Mouse (Mus musculus): Measurements from ENCODE around the gene Zfp683. TPM values are rescaled to one million over a fixed set of nuclear protein-coding genes. Genes with fewer than 3 reads are reported as not detected.

Gene Zfp683
- polyA plus RNA-seq, 1 experiment = 0.11 TPM

DNA sequence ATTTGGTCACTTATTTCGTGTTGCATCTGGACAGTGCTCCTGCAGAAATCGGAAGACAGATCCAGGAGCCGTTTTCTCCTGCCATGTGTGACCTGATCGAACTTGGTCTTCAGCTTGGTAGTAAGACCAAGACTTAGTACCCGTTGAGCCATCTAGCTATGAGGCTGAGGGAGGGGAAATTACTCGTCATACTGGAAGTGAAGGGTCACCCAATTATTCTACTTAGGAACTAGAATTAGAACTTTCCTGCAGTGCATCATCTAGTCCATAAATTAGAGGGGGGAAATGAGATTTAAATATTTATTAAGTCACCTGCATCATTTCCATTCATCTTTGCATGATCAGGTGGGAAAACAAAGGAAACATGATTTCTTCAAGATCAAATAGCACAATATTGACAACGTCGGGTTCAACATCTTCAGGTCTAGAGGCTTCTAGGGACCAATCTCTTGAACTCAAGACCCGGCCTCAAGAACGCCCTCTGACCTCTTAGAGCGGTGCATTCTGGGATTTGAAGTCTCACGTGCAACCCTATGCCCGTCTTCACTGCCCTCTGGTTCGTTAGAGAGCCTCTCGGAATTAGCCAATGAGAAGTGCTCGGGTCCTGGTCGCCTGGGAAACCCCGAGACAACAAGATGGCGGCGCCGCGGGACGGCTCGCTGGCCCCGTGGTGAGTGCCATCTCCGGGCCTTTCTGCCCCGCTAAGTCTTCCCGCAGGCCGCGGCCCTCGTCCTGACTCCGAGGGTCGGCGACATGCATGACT lies 48.5 kb downstream of the Zfp683 start, which contains the start of gene Ubxn11:
TSS of gene Ubxn11 (plus strand) at position 592 of the 763 bp plus-strand sequence.
- H3K27me3 ChIP-seq (ENCODE audit: control insufficient read depth, insufficient read depth, low read length) = no peaks in the 10 kb centered on the region
- peak within 1 kb of the TSS; percentile 82 for H3K27ac ChIP-seq (ENCODE audit: control insufficient read depth, insufficient read depth, low read depth, low read length)
- no peaks in the 10 kb centered on the region; the same call in 1 of the 2 replicates for H3K4me1 ChIP-seq (ENCODE audit: control insufficient read depth, insufficient read depth, low read length)
- H3K4me3 ChIP-seq (ENCODE audit: control insufficient read depth, low read depth, low read length) = peak within 1 kb of the TSS; percentile 93
- no peaks in the 10 kb centered on the region for H3K36me3 ChIP-seq (ENCODE audit: control insufficient read depth, insufficient read depth, low read length)
- TF ChIP-seq POLR2A (IDR thresholded peaks at IDR 0.05; ENCODE audit: control insufficient read depth, low read depth, low read length) (peak; percentile 94), CTCF (IDR thresholded peaks at IDR 0.05; ENCODE audit: control insufficient read depth, insufficient read depth, insufficient replicate concordance, low read depth, low read length) (no peak)

DNA sequence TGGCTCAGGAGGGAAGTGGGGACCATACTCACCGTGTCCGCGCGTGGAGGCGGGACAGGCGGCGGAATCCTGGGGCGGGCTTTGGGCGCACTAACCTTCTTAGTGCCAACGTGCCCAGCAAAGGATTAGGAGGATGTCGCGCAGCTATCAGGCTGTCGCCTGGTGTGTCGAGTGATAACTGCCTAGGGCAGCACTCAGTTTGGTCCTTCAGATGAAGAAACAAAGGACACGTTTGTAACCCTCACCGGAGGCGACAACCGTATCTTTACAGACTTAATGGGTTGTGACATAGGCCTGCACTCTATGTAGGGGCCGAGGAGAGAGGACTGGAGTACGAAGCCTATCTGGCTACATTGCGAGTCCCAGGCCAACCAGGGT lies 49.1 kb downstream of the Zfp683 start:
- TF ChIP-seq POLR2A (IDR thresholded peaks at IDR 0.05; ENCODE audit: control insufficient read depth, low read depth, low read length) = no peak
- no peak for TF ChIP-seq CTCF (IDR thresholded peaks at IDR 0.05; ENCODE audit: control insufficient read depth, insufficient read depth, insufficient replicate concordance, low read depth, low read length)
- Histone ChIP-seq H3K4me3 (ENCODE audit: control insufficient read depth, low read depth, low read length) (peak overlapping the region; percentile 93), H3K27me3 (ENCODE audit: control insufficient read depth, insufficient read depth, low read length) (no peaks in the 10 kb centered on the region), H3K4me1 (ENCODE audit: control insufficient read depth, insufficient read depth, low read length) (no peaks in the 10 kb centered on the region; the same call in 1 of the 2 replicates), H3K27ac (ENCODE audit: control insufficient read depth, insufficient read depth, low read depth, low read length) (peak overlapping the region; percentile 82), H3K36me3 (ENCODE audit: control insufficient read depth, insufficient read depth, low read length) (no peaks in the 10 kb centered on the region)

DNA sequence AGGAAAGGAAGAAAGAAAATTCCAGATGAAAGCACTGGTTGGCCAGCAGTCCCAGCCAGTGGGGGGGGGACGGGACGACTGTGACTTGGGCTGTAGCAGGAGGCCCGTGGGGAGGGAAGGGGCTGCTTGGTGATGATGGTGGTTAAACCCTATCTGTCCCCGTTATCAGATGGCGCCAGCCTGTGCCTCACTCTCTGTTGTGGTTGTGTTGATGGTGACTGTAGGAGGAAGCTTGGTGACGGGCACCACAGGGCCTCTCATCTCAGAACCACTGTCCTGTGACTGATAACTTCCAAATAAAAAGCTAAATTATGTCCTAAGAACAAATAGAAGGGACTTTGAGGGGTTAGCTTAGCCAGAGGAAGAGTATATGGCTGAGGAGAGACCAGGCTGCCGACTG lies 52.5 kb downstream of the Zfp683 start:
- Histone ChIP-seq H3K27ac (ENCODE audit: control insufficient read depth, insufficient read depth, low read depth, low read length) (no peak overlapping the region), H3K27me3 (ENCODE audit: control insufficient read depth, insufficient read depth, low read length) (no peaks in the 10 kb centered on the region), H3K4me1 (ENCODE audit: control insufficient read depth, insufficient read depth, low read length) (no peaks in the 10 kb centered on the region; the same call in 1 of the 2 replicates), H3K36me3 (ENCODE audit: control insufficient read depth, insufficient read depth, low read length) (no peaks in the 10 kb centered on the region; the same call in 1 of the 2 replicates), H3K4me3 (ENCODE audit: control insufficient read depth, low read depth, low read length) (no peak overlapping the region)
- TF ChIP-seq POLR2A (IDR thresholded peaks at IDR 0.05; ENCODE audit: control insufficient read depth, low read depth, low read length) (no peak), CTCF (IDR thresholded peaks at IDR 0.05; ENCODE audit: control insufficient read depth, insufficient read depth, insufficient replicate concordance, low read depth, low read length) (no peak)

DNA sequence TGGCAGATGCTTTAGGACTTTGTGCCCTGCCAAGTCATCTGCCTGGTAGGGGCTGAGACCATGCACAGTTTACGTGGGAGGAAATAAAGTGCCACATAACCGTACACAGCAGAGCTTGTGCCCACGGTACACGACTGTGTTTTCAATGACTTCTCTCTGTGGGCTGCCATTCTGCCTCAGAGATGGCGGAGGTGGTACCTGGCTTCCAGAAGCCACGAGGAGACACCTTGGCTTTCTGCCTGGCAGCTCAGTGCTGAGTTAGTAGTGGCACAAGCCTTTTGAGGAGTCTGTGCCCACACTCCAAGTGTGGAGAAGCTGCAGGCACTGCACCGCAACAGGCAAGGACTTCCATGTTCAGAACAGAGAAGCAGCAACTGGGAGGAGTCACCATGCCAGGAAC lies 54.1 kb downstream of the Zfp683 start:
- Histone ChIP-seq H3K36me3 (ENCODE audit: control insufficient read depth, insufficient read depth, low read length) (no peaks in the 10 kb centered on the region; the same call in 1 of the 2 replicates), H3K27me3 (ENCODE audit: control insufficient read depth, insufficient read depth, low read length) (no peaks in the 10 kb centered on the region), H3K4me1 (ENCODE audit: control insufficient read depth, insufficient read depth, low read length) (peaks cover 2% of the 10 kb centered on the region), H3K4me3 (ENCODE audit: control insufficient read depth, low read depth, low read length) (no peak overlapping the region), H3K27ac (ENCODE audit: control insufficient read depth, insufficient read depth, low read depth, low read length) (no peak overlapping the region)
- TF ChIP-seq POLR2A (IDR thresholded peaks at IDR 0.05; ENCODE audit: control insufficient read depth, low read depth, low read length) = no peak
- no peak for TF ChIP-seq CTCF (IDR thresholded peaks at IDR 0.05; ENCODE audit: control insufficient read depth, insufficient read depth, insufficient replicate concordance, low read depth, low read length)

DNA sequence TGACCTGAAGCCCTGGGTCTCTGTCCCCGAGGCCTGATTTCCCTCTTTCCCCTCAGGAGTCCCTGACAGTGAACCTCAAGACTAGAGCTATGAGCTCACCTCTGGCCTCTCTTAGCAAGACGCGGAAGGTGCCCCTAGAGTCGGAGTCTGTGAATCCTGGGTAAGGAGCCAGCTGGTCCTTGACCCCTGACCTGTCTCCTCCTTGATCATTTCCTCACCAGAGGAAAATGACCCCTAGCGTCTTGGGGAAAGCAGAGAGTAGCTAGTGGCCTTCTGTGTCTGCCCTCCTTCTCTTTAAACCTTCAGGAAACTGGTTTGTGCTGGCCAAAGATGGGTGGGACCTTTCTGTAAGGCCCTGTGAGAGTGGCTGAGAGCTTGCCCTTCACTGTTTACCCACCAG lies 54.6 kb downstream of the Zfp683 start:
- no peak overlapping the region for H3K4me3 ChIP-seq (ENCODE audit: control insufficient read depth, low read depth, low read length)
- no peak overlapping the region for H3K27ac ChIP-seq (ENCODE audit: control insufficient read depth, insufficient read depth, low read depth, low read length)
- H3K4me1 ChIP-seq (ENCODE audit: control insufficient read depth, insufficient read depth, low read length) = peaks cover 2% of the 10 kb centered on the region
- no peaks in the 10 kb centered on the region for H3K27me3 ChIP-seq (ENCODE audit: control insufficient read depth, insufficient read depth, low read length)
- no peaks in the 10 kb centered on the region; the same call in 1 of the 2 replicates for H3K36me3 ChIP-seq (ENCODE audit: control insufficient read depth, insufficient read depth, low read length)
- TF ChIP-seq POLR2A (IDR thresholded peaks at IDR 0.05; ENCODE audit: control insufficient read depth, low read depth, low read length) = no peak
- no peak for TF ChIP-seq CTCF (IDR thresholded peaks at IDR 0.05; ENCODE audit: control insufficient read depth, insufficient read depth, insufficient replicate concordance, low read depth, low read length)

Other genes starting within 250 kb of the Zfp683 start
- 54.8 and 57.2 TPM in 2 replicates for gene Rps6ka1, start 166.0 kb upstream of the Zfp683 start, polyA plus RNA-seq (2012; rRNA removed)
- 30.4 and 34.0 TPM in 2 replicates for gene Hmgn2, start 85.2 kb upstream of the Zfp683 start, polyA plus RNA-seq (2012; rRNA removed)
- 16.6 and 17.3 TPM in 2 replicates for gene Dhdds, start 52.9 kb upstream of the Zfp683 start, polyA plus RNA-seq (2012; rRNA removed)
- gene Lin28a, start 35.0 kb upstream of the Zfp683 start, polyA plus RNA-seq (2012; rRNA removed) = 1.2 TPM in 2 replicates
- gene Crybg2, start 7.0 kb downstream of the Zfp683 start, polyA plus RNA-seq (2012; rRNA removed) = 2.3 and 2.4 TPM in 2 replicates
- gene Cd52, start 41.2 kb downstream of the Zfp683 start, polyA plus RNA-seq (2012; rRNA removed) = 2.0 and 660 TPM in 2 replicates
- gene Ubxn11, start 48.7 kb downstream of the Zfp683 start, polyA plus RNA-seq (2012; rRNA removed) = 457 and 483 TPM in 2 replicates
- gene Sh3bgrl3, start 75.0 kb downstream of the Zfp683 start, polyA plus RNA-seq (2012; rRNA removed) = 85.6 and 157 TPM in 2 replicates
- 110 and 114 TPM in 2 replicates for gene Cep85, start 133.3 kb downstream of the Zfp683 start, polyA plus RNA-seq (2012; rRNA removed)
- gene Gm7534, start 149.2 kb downstream of the Zfp683 start, polyA plus RNA-seq (2012; rRNA removed) = not detected in 2 replicates
- gene Catsper4, start 173.5 kb downstream of the Zfp683 start, polyA plus RNA-seq (2012; rRNA removed) = 126 and 129 TPM in 2 replicates
- 0.88 and 1.2 TPM in 2 replicates for gene Cnksr1, start 184.6 kb downstream of the Zfp683 start, polyA plus RNA-seq (2012; rRNA removed)
- gene E130218I03Rik, start 189.8 kb downstream of the Zfp683 start, polyA plus RNA-seq (2012; rRNA removed) = 0.11 and 0.26 TPM in 2 replicates
- gene Zfp593, start 191.8 kb downstream of the Zfp683 start, polyA plus RNA-seq (2012; rRNA removed) = 7.5 and 9.7 TPM in 2 replicates
- 0.25 TPM in 1 of 2 replicates, not detected in the other for gene Gm30191, start 193.1 kb downstream of the Zfp683 start, polyA plus RNA-seq (2012; rRNA removed)
- 1.9 and 2.7 TPM in 2 replicates for gene Grrp1, start 200.3 kb downstream of the Zfp683 start, polyA plus RNA-seq (2012; rRNA removed)
- gene Pdik1l, start 234.1 kb downstream of the Zfp683 start, polyA plus RNA-seq (2012; rRNA removed) = 6.2 and 6.4 TPM in 2 replicates

All from testis, adult 2 months (tissue).